Mouse (Mus musculus): Measurements from ENCODE around the gene Zdhhc12. TPM values are rescaled to one million over a fixed set of nuclear protein-coding genes. Genes with fewer than 3 reads are reported as not detected.
A peak's percentile ranks its signal among the peaks of the same experiment; 100 is the strongest.

Gene Zdhhc12
- total RNA-seq, 1 experiment: 133 TPM

DNA sequence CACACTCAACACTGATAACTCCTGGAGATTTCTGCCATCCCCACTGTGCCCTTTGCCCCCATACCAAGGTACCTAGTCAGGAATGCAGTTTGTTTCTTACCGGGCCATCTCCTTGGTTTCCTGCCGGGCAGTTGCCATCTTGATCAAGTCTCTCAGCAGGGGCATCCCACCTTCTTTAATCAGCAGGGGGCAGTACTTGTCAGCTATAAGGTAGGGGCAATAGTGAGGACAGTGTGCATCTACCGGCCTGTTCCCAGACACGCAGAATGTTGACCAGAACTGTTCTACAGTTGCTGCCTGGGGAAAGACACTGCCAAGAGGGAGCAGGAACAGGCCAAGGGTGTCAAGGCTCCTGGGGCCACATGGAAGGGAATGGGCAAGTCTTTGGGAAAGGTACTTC lies 6.8 kb upstream of the Zdhhc12 start:
- Histone ChIP-seq H3K4me3 (ENCODE audit: insufficient read depth in 1 of 2, low read depth in 1 of 2, low read length in 2 of 2, poor library complexity in 1 of 2, severe bottlenecking in 1 of 2) (no peak overlapping the region), H3K27ac (ENCODE audit: insufficient read depth, low read depth, low read length, poor library complexity, severe bottlenecking) (no peak overlapping the region), H3K9ac (ENCODE audit: insufficient read depth, low read depth, low read length, poor library complexity, severe bottlenecking) (no peak overlapping the region), H3K4me1 (ENCODE audit: control insufficient read depth in 2 of 2, insufficient read depth in 2 of 2, low read length in 2 of 2, poor library complexity in 1 of 2) (peaks cover 0 to 7% of the 10 kb centered on the region in 2 experiments; a peak in 2 of 4 replicates), H3K36me3 (ENCODE audit: control insufficient read depth, insufficient read depth, low read length, poor library complexity, severe bottlenecking) (peaks cover 13% of the 10 kb centered on the region; the same call in 1 of the 2 replicates), H3K9me3 (ENCODE audit: control insufficient read depth, insufficient read depth, low read depth, low read length) (no peaks in the 10 kb centered on the region)
- in situ Hi-C loops (cut with MboI; ENCODE audit: low sequenced_read_pairs in 2 of 2, unreplicated experiment in 2 of 2): no loop called here
- DNase-seq (ENCODE audit: low read depth, low spot score): no peak
- TF ChIP-seq ZC3H11A (IDR thresholded peaks at IDR 0.05; ENCODE audit: borderline replicate concordance, low read depth, low read length) (no peak), HCFC1 (IDR thresholded peaks at IDR 0.05; ENCODE audit: borderline replicate concordance, insufficient read depth, low read length) (no peak), CHD2 (IDR thresholded peaks at IDR 0.05; ENCODE audit: low read depth, low read length) (no peak), ZNF384 (IDR thresholded peaks at IDR 0.05; ENCODE audit: low read depth, low read length) (no peak), MAFK (IDR thresholded peaks at IDR 0.05; ENCODE audit: insufficient read depth, low read depth, low read length) (no peak)

DNA sequence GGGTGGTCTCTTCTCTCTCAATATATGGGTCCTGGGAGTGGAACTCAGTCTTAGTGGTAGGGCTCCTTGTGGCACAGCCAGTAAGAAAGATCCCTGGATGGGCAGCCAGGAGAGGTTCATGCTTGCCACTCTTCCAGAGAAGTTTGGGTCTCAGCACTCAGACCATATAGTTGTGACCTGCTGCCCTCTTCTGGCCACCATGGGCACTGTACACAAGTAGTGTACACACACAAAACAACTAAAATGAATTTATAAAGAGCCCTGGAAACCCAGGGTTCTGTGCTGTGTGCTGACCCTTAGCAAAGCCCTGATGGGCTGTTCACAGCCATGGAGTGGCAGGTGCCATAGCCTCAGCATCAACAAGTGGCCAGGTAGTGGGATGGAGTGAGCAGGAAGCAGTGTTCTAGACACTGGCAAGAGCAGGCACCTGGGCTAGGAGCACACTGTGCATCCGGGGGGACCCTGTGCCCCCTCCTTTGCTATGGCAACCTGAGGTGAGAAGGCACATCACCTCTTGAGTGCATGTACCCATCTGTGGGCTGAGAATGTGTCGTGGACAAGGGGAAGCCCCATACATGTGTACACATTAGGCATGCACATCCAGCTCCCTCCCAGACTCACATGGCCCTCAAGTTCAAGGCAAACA lies 2.6 kb upstream of the Zdhhc12 start:
- in situ Hi-C loops (cut with MboI; ENCODE audit: low sequenced_read_pairs in 2 of 2, unreplicated experiment in 2 of 2): no loop called here
- H3K36me3 ChIP-seq (ENCODE audit: control insufficient read depth, insufficient read depth, low read length, poor library complexity, severe bottlenecking): peaks cover 14% of the 10 kb centered on the region
- TF ChIP-seq ZC3H11A (IDR thresholded peaks at IDR 0.05; ENCODE audit: borderline replicate concordance, low read depth, low read length): no peak
- no peak for TF ChIP-seq CHD2 (IDR thresholded peaks at IDR 0.05; ENCODE audit: low read depth, low read length)
- TF ChIP-seq ZNF384 (IDR thresholded peaks at IDR 0.05; ENCODE audit: low read depth, low read length): no peak
- no peak for TF ChIP-seq MAFK (IDR thresholded peaks at IDR 0.05; ENCODE audit: insufficient read depth, low read depth, low read length)
- no peak for TF ChIP-seq HCFC1 (IDR thresholded peaks at IDR 0.05; ENCODE audit: borderline replicate concordance, insufficient read depth, low read length)
- H3K27ac ChIP-seq (ENCODE audit: insufficient read depth, low read depth, low read length, poor library complexity, severe bottlenecking): no peak overlapping the region
- H3K9me3 ChIP-seq (ENCODE audit: control insufficient read depth, insufficient read depth, low read depth, low read length): no peaks in the 10 kb centered on the region
- no peak for DNase-seq (ENCODE audit: low read depth, low spot score)
- peaks cover 1 to 14% of the 10 kb centered on the region in 2 experiments; a peak in 2 of 4 replicates for H3K4me1 ChIP-seq (ENCODE audit: control insufficient read depth in 2 of 2, insufficient read depth in 2 of 2, low read length in 2 of 2, poor library complexity in 1 of 2)
- no peak overlapping the region for H3K9ac ChIP-seq (ENCODE audit: insufficient read depth, low read depth, low read length, poor library complexity, severe bottlenecking)
- H3K4me3 ChIP-seq (ENCODE audit: insufficient read depth in 1 of 2, low read depth in 1 of 2, low read length in 2 of 2, poor library complexity in 1 of 2, severe bottlenecking in 1 of 2): no peak overlapping the region

GRCm38 (mm10) chr2:30094208-30094588 lies 750 bp upstream of the Zdhhc12 start:
- in situ Hi-C loops (cut with MboI; ENCODE audit: low sequenced_read_pairs in 2 of 2, unreplicated experiment in 2 of 2): no loop called here
- H3K9ac ChIP-seq (ENCODE audit: insufficient read depth, low read depth, low read length, poor library complexity, severe bottlenecking): peak overlapping the region; percentile 92
- peaks cover 1 to 14% of the 10 kb centered on the region in 2 experiments; a peak in 2 of 4 replicates for H3K4me1 ChIP-seq (ENCODE audit: control insufficient read depth in 2 of 2, insufficient read depth in 2 of 2, low read length in 2 of 2, poor library complexity in 1 of 2)
- peaks cover 23% of the 10 kb centered on the region for H3K36me3 ChIP-seq (ENCODE audit: control insufficient read depth, insufficient read depth, low read length, poor library complexity, severe bottlenecking)
- TF ChIP-seq HCFC1 (IDR thresholded peaks at IDR 0.05; ENCODE audit: borderline replicate concordance, insufficient read depth, low read length): no peak
- no peaks in the 10 kb centered on the region for H3K9me3 ChIP-seq (ENCODE audit: control insufficient read depth, insufficient read depth, low read depth, low read length)
- H3K27ac ChIP-seq (ENCODE audit: insufficient read depth, low read depth, low read length, poor library complexity, severe bottlenecking): peak overlapping the region; percentile 81
- peak overlapping the region; percentile 86 to 87 for H3K4me3 ChIP-seq (ENCODE audit: insufficient read depth in 1 of 2, low read depth in 1 of 2, low read length in 2 of 2, poor library complexity in 1 of 2, severe bottlenecking in 1 of 2)
- no peak for DNase-seq (ENCODE audit: low read depth, low spot score)

DNA sequence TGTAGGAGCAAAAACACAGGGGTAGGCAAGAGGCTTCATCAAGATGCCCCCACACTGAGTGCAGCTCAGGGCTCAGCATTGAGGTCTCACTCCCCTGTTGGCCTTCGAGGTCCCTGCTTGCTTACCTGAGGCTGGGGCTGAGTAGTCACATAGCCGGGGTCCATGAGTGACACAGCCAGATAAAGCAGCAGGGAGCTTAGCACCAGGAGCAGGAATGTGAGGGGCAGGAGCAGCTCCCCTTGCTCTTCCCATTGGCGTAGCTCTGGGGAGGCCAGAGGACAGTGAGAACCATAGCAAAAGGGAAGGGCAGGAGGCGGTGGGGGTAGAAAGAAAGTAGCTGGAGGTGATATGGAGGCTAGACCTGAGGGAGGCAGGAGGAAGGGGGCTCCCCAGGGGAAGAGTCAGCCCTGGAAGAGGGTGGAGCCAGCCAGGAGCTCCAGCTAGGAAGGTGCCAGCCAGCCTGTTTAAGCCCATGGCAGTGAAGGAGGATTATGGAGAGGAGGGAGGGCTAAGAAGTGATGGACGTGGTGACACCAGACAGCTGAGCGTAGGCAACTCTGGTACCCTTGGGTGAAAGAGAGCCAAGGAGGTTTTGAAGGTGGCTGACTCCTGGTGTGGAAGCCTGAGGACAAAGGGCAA lies 1.0 kb downstream of the Zdhhc12 start:
- H3K36me3 ChIP-seq (ENCODE audit: control insufficient read depth, insufficient read depth, low read length, poor library complexity, severe bottlenecking): peaks cover 23% of the 10 kb centered on the region

More for the DNA sequence above, 1.0 kb downstream of the Zdhhc12 start:
- H3K4me3 ChIP-seq (ENCODE audit: insufficient read depth in 1 of 2, low read depth in 1 of 2, low read length in 2 of 2, poor library complexity in 1 of 2, severe bottlenecking in 1 of 2): peak overlapping the region; percentile 89 to 92
- no peak overlapping the region for H3K27ac ChIP-seq (ENCODE audit: insufficient read depth, low read depth, low read length, poor library complexity, severe bottlenecking)
- no peaks in the 10 kb centered on the region for H3K9me3 ChIP-seq (ENCODE audit: control insufficient read depth, insufficient read depth, low read depth, low read length)
- DNase-seq (ENCODE audit: low read depth, low spot score): no peak
- peaks cover 1 to 14% of the 10 kb centered on the region in 2 experiments; a peak in 2 of 4 replicates for H3K4me1 ChIP-seq (ENCODE audit: control insufficient read depth in 2 of 2, insufficient read depth in 2 of 2, low read length in 2 of 2, poor library complexity in 1 of 2)
- no peak for TF ChIP-seq ZC3H11A (IDR thresholded peaks at IDR 0.05; ENCODE audit: borderline replicate concordance, low read depth, low read length)
- H3K9ac ChIP-seq (ENCODE audit: insufficient read depth, low read depth, low read length, poor library complexity, severe bottlenecking): peak overlapping the region; percentile 91
- in situ Hi-C loops (cut with MboI; ENCODE audit: low sequenced_read_pairs in 2 of 2, unreplicated experiment in 2 of 2): no loop called here

Measured in ES-E14 (cell line).